Mouse (Mus musculus): ENCODE results near the gene Tra2b. TPM values are rescaled to one million over a fixed set of nuclear protein-coding genes. Genes with fewer than 3 reads are reported as not detected.

The Tra2b gene
- polyA plus RNA-seq, 2 experiments, result 179 to 300 TPM

- no peaks in the 10 kb centered on the region for H3K36me3 ChIP-seq (ENCODE audit: control insufficient read depth, insufficient read depth, low read length)
- H3K27ac ChIP-seq (replicated peaks; ENCODE audit: low read depth, low read length), result no peak overlapping the region
- no peaks in the 10 kb centered on the region for H3K9me3 ChIP-seq (ENCODE audit: control insufficient read depth, low read length)
- WGBS, result 59% methylated on average over 3 of the region's 3 CpGs
- no peaks in the 10 kb centered on the region for H3K27me3 ChIP-seq (ENCODE audit: control insufficient read depth, insufficient read depth, low read length)
- ATAC-seq (ENCODE audit: low FRiP score, low read depth), result no peak
- no peaks in the 10 kb centered on the region for H3K4me1 ChIP-seq (ENCODE audit: control insufficient read depth, insufficient read depth, low read length)
- DNase-seq (ENCODE audit: low spot score), result no peak
- H3K4me2 ChIP-seq (replicated peaks; ENCODE audit: low read depth, low read length, severe bottlenecking), result no peak overlapping the region
- H3K9ac ChIP-seq (ENCODE audit: low read depth, low read length, severe bottlenecking), result no peak overlapping the region
- TF ChIP-seq POLR2A (IDR thresholded peaks at IDR 0.05; ENCODE audit: borderline replicate concordance, extremely low read depth, insufficient read depth, insufficient read length), result no peak
- H3K4me3 ChIP-seq (replicated peaks; ENCODE audit: low read length), result no peak overlapping the region
Observed at GRCm38 (mm10) chr16:22270491-22270890, 4.7 kb upstream of the Tra2b start.

GRCm38 (mm10) chr16:22266384-22266783, 579 bp upstream of the Tra2b start:
- H3K4me2 ChIP-seq (replicated peaks; ENCODE audit: low read depth, low read length, severe bottlenecking), result peak overlapping the region; percentile 57
- no peaks in the 10 kb centered on the region for H3K27me3 ChIP-seq (ENCODE audit: control insufficient read depth, insufficient read depth, low read length)
- no peaks in the 10 kb centered on the region for H3K9me3 ChIP-seq (ENCODE audit: control insufficient read depth, low read length)
- H3K9ac ChIP-seq (ENCODE audit: low read depth, low read length, severe bottlenecking), result peak overlapping the region; percentile 98
- peak overlapping the region; percentile 98 for H3K4me3 ChIP-seq (replicated peaks; ENCODE audit: low read length)
- H3K4me1 ChIP-seq (ENCODE audit: control insufficient read depth, insufficient read depth, low read length), result peaks cover 7% of the 10 kb centered on the region
- 38% methylated on average over 8 of the region's 8 CpGs for WGBS
- no peak for TF ChIP-seq POLR2A (IDR thresholded peaks at IDR 0.05; ENCODE audit: borderline replicate concordance, extremely low read depth, insufficient read depth, insufficient read length)
- ATAC-seq (ENCODE audit: low FRiP score, low read depth) (0 out of 2 replicates have a peak, but pooled peaks have one; percentile 0), DNase-seq (ENCODE audit: low spot score) (no peak)
- H3K36me3 ChIP-seq (ENCODE audit: control insufficient read depth, insufficient read depth, low read length), result no peaks in the 10 kb centered on the region
- peak overlapping the region; percentile 98 for H3K27ac ChIP-seq (replicated peaks; ENCODE audit: low read depth, low read length)

GRCm38 (mm10) chr16:22264962-22265848, 600 bp downstream of the Tra2b start:
- WGBS, result under 1% methylated on average over 59 of the region's 81 CpGs
- ATAC-seq (ENCODE audit: low FRiP score, low read depth), result peak; percentile 66

GRCm38 (mm10) chr16:22264232-22264961, 1.4 kb downstream of the Tra2b start:
- ATAC-seq (ENCODE audit: low FRiP score, low read depth) (no peak), DNase-seq (ENCODE audit: low spot score) (no peak)
- Histone ChIP-seq H3K27ac (replicated peaks; ENCODE audit: low read depth, low read length) (peak overlapping the region; percentile 98), H3K9me3 (ENCODE audit: control insufficient read depth, low read length) (no peaks in the 10 kb centered on the region), H3K9ac (ENCODE audit: low read depth, low read length, severe bottlenecking) (peak overlapping the region; percentile 98), H3K4me3 (replicated peaks; ENCODE audit: low read length) (peak overlapping the region; percentile 98), H3K4me2 (replicated peaks; ENCODE audit: low read depth, low read length, severe bottlenecking) (peak overlapping the region; percentile 78), H3K27me3 (ENCODE audit: control insufficient read depth, insufficient read depth, low read length) (no peaks in the 10 kb centered on the region), H3K4me1 (ENCODE audit: control insufficient read depth, insufficient read depth, low read length) (peaks cover 12% of the 10 kb centered on the region), H3K36me3 (ENCODE audit: control insufficient read depth, insufficient read depth, low read length) (no peaks in the 10 kb centered on the region)
- under 1% methylated on average over 16 of the region's 16 CpGs for WGBS
- TF ChIP-seq POLR2A (IDR thresholded peaks at IDR 0.05; ENCODE audit: borderline replicate concordance, extremely low read depth, insufficient read depth, insufficient read length), result no peak

More at GRCm38 (mm10) chr16:22264962-22265848, 600 bp downstream of the Tra2b start:
- Histone ChIP-seq H3K36me3 (ENCODE audit: control insufficient read depth, insufficient read depth, low read length) (no peaks in the 10 kb centered on the region), H3K9ac (ENCODE audit: low read depth, low read length, severe bottlenecking) (peak overlapping the region; percentile 98), H3K4me1 (ENCODE audit: control insufficient read depth, insufficient read depth, low read length) (peaks cover 12% of the 10 kb centered on the region), H3K27ac (replicated peaks; ENCODE audit: low read depth, low read length) (peak overlapping the region; percentile 98), H3K4me2 (replicated peaks; ENCODE audit: low read depth, low read length, severe bottlenecking) (peak overlapping the region; percentile 78), H3K4me3 (replicated peaks; ENCODE audit: low read length) (peak overlapping the region; percentile 98), H3K9me3 (ENCODE audit: control insufficient read depth, low read length) (no peaks in the 10 kb centered on the region), H3K27me3 (ENCODE audit: control insufficient read depth, insufficient read depth, low read length) (no peaks in the 10 kb centered on the region)
- no peak for TF ChIP-seq POLR2A (IDR thresholded peaks at IDR 0.05; ENCODE audit: borderline replicate concordance, extremely low read depth, insufficient read depth, insufficient read length)
- peak; percentile 86 for DNase-seq (ENCODE audit: low spot score)

- H3K36me3 ChIP-seq (ENCODE audit: control insufficient read depth, insufficient read depth, low read length), result 0 out of 2 replicates have a peak, but pooled peaks cover 5% of the 10 kb centered on the region
- ATAC-seq (ENCODE audit: low FRiP score, low read depth) (no peak), DNase-seq (ENCODE audit: low spot score) (no peak)
- H3K27ac ChIP-seq (replicated peaks; ENCODE audit: low read depth, low read length), result no peak overlapping the region
- no peaks in the 10 kb centered on the region for H3K27me3 ChIP-seq (ENCODE audit: control insufficient read depth, insufficient read depth, low read length)
- no peak overlapping the region; the same call in 1 of the 2 replicates for H3K9ac ChIP-seq (ENCODE audit: low read depth, low read length, severe bottlenecking)
- no peaks in the 10 kb centered on the region for H3K9me3 ChIP-seq (ENCODE audit: control insufficient read depth, low read length)
- TF ChIP-seq POLR2A (IDR thresholded peaks at IDR 0.05; ENCODE audit: borderline replicate concordance, extremely low read depth, insufficient read depth, insufficient read length), result no peak
- peak overlapping the region; percentile 98 for H3K4me3 ChIP-seq (replicated peaks; ENCODE audit: low read length)
- peaks cover 16% of the 10 kb centered on the region for H3K4me1 ChIP-seq (ENCODE audit: control insufficient read depth, insufficient read depth, low read length)
- H3K4me2 ChIP-seq (replicated peaks; ENCODE audit: low read depth, low read length, severe bottlenecking), result peak overlapping the region; percentile 78
Observed at GRCm38 (mm10) chr16:22263124-22263523, 2.7 kb downstream of the Tra2b start.

Data from limb, embryonic 14.5 days (tissue).